Mouse (Mus musculus): ENCODE results near the gene Cdc73. TPM values are rescaled to one million over a fixed set of nuclear protein-coding genes. Genes with fewer than 3 reads are reported as not detected.

Cdc73 gene
- total RNA-seq, 2 experiments from 2014 or later, result 35.9 to 44.6 TPM

DNA sequence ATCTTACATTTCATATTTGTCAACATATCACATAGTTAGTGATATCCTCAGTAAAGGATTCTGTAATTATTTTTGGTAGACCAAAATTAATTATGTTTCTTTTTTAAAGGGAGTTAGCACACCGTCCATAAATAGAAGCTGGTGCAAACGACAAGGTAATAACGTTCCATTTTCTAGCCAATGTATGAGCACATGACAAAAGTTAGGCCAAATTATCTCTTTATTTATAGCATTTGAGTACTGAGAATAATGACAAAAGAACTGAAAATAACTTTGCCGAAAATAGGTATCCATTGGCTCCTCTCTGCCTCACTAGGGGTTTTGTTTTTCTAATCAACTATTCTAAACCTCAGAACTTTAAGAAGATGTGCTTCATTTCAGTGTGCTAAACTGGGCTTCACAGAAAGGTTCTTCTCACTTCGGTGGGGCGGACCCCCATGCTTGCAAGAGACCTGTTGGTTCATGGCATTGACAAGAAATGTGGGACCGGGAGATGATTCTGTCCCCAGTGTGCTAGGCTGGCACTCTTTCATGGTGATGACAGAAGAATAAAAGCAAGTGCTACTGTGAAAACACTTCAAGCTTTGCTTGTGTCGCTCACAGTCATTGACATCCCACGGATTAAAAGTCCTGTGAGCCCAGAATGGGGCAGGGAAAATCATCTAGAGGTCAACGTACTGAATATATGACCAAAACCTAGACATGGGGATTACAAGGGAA is 125.7 kb downstream of the Cdc73 start:
- no peak for DNase-seq
- intact Hi-C loops (cut with DNase I), result no loop called here

GRCm38 (mm10) chr1:143558235-143558634 is 144.5 kb downstream of the Cdc73 start:
- no peak for DNase-seq

GRCm38 (mm10) chr1:143555533-143555932 is 147.2 kb downstream of the Cdc73 start:
- DNase-seq, result no peak
- intact Hi-C loops (cut with DNase I), result no loop called here

More at GRCm38 (mm10) chr1:143558235-143558634, 144.5 kb downstream of the Cdc73 start:
- intact Hi-C loops (cut with DNase I), result no loop called here

GRCm38 (mm10) chr1:143554621-143555020 is 148.1 kb downstream of the Cdc73 start:
- intact Hi-C loops (cut with DNase I), result no loop called here
- no peak for DNase-seq

Other genes starting within 250 kb of the Cdc73 start
- 1 to 10 TPM in 1 of 2 experiments, under 1 TPM in 1; 0.71 to 1.0 TPM for gene B3galt2, start 62.2 kb downstream of the Cdc73 start, total RNA-seq (2021)
- gene Glrx2, start 13.4 kb upstream of the Cdc73 start, total RNA-seq (2021), result 10 to 100 TPM; 78.4 to 82.3 TPM
- gene Trove2, start 74.2 kb upstream of the Cdc73 start, total RNA-seq (2021), result 1 to 10 TPM; 2.2 to 2.8 TPM
- 10 to 100 TPM; 24.8 to 25.1 TPM for gene Uchl5, start 74.4 kb upstream of the Cdc73 start, total RNA-seq (2021)

Measured in gastrocnemius, postnatal 36 days (tissue).